Mouse (Mus musculus) embryo, embryonic 9.5 days (tissue): Measurements from ENCODE around the gene Mxi1.
A peak's percentile ranks its signal among the peaks of the same experiment; 100 is the strongest.

Source experiments
- DNase-seq: peaks from one replicate; pipeline ENCODE4 v3.0.0-alpha.2; 2017; ENCODE audit errors: extremely low spot score

Mxi1 gene

DNA sequence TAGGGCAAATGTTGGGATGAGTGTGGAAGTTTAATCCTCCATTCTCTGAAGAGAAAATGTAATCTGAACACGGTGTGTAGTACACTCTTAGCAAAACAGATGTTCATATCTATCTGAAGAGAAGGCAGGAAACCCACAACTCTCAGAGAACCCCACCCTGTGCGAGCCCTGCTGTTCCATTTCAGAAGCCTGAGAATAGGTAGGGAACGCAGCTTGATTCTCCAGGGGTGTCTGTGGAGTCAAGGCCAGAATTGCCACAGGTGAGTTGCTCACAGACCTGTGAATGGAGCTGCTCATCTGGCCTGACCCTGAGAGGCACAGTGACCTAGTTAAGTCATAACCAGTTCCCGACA lies 10.5 kb upstream of the Mxi1 start:
- no peak for DNase-seq

DNA sequence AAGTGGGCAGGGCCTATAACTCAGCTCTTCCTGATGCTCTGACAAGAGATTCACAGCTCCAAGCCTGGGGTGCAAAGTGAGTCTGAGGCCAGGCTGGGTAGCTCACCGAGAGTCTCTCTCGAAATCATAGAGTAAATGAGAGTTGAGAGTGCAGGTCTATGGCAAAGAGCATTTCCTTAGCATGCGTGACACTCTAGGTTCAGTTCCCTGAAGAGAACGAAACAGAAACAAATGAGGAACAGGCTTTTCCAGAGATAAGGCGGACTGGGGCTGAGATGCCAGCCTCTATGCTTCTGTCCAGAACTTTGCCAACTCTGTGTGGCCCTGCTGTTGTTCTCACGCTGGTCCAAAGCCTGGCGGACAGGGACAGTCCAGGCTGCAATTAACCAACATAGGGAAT lies 6.9 kb upstream of the Mxi1 start:
- no peak for DNase-seq

DNA sequence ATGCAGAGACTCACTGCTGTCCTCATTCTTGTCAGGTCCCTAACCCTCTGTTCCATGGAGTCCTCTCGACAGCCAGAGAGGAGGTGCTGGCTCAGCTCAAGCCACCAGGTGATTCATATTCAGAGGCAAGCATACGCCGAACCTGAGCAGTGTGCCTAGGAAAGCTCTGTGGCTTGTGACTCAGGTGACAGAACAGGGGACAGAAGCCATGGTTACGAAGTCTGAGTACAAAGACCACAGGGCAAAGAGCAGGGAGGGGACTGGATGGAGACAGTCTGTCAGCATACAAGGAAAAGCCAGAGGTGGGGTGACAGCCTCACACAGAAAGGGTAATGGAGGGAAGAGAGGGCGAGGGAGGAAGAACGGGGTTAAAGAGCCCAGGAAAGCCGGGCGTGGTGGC lies 4.7 kb upstream of the Mxi1 start:
- no peak for DNase-seq

- DNase-seq, result no peak
Observed at GRCm38 (mm10) chr19:53306706-53307105, 3.6 kb upstream of the Mxi1 start.

DNA sequence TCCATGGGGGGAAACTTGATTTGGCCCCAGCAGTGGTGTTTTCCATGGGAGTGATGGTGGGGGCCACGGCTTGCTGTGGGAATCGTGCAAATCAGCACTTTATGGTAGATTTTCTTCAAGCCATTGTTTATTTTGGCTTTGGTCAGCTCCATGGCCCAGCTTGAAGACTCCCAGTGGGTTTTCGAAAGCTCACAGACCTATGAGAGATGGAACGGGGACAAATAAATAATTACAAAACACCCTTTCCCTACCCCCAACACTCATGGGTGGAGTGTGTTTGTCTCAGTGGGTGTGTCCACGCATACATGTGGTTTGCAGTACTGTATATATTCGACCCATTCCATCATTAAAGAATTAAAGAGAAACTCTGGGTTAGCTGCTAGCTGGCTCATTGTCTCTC lies 3.1 kb upstream of the Mxi1 start:
- no peak for DNase-seq

- DNase-seq, result no peak
Observed at GRCm38 (mm10) chr19:53309631-53310030, 687 bp upstream of the Mxi1 start.

GRCm38 (mm10) chr19:53310771-53311523 lies 629 bp downstream of the Mxi1 start:
- peak; percentile 66 for DNase-seq

GRCm38 (mm10) chr19:53311524-53312335 lies 1.4 kb downstream of the Mxi1 start:
- DNase-seq, result peak; percentile 68

GRCm38 (mm10) chr19:53312336-53312871 lies 2.1 kb downstream of the Mxi1 start:
- no peak for DNase-seq

- DNase-seq, result peak; percentile 66
Observed at GRCm38 (mm10) chr19:53312951-53313683, 2.8 kb downstream of the Mxi1 start.

- DNase-seq, result peak; percentile 99
Observed at GRCm38 (mm10) chr19:53313684-53314443, 3.5 kb downstream of the Mxi1 start.

GRCm38 (mm10) chr19:53314530-53315208 lies 4.4 kb downstream of the Mxi1 start:
- no peak for DNase-seq

- no peak for DNase-seq
Observed at GRCm38 (mm10) chr19:53315209-53315654, 4.9 kb downstream of the Mxi1 start.

DNA sequence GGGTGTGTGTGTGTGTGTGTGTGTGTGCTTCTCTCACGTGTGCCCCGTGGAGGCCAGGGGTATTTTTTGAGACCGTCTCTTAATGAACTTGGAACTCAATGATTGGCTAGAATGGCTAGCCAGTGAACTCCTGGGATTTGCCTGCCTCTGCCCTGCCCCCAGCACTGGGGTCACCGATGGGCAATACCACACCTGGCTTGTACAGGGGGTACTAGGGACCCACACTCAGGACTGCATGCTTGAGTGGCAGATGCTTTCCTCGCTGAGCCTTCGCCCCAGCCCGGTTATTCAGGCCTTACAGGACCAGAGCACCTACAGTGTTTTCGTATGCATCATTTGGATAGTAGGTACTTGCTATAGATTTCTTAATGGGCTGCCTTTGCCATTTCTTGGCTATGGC lies 5.8 kb downstream of the Mxi1 start:
- DNase-seq, result no peak

- DNase-seq, result no peak
Observed at GRCm38 (mm10) chr19:53316963-53317362, 6.6 kb downstream of the Mxi1 start.

- no peak for DNase-seq
Observed at GRCm38 (mm10) chr19:53318143-53319132, 8.1 kb downstream of the Mxi1 start.

- no peak for DNase-seq
Observed at GRCm38 (mm10) chr19:53320264-53321110, 10.2 kb downstream of the Mxi1 start.

DNA sequence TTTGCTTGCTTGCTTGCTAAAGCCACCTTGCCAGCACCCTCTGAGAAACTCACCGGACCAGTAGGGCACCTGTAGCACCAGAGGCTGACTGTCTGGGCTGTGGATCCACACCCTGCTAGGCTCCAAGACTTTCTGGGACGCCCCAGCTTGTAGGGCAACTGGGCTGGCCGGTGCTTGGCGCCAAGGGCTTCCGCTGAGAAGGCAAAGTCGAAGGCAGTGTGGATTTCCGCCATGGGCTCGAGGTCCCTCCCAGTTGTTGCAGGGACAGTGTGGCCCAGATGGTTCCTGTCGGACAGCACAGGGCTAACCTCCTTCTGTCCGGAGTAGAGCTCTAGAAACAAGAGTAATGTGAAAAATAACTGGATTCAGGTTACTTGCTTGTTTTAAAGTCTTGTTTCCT lies 11.0 kb downstream of the Mxi1 start:
- DNase-seq, result no peak
